Mouse (Mus musculus): ENCODE results near the gene Sntg2. TPM values are rescaled to one million over a fixed set of nuclear protein-coding genes. Genes with fewer than 3 reads are reported as not detected.

The Sntg2 gene
- polyA plus RNA-seq, 1 experiment from 2014 or later = 3.7 TPM

GRCm38 (mm10) chr12:30313021-30313420, 60.2 kb downstream of the Sntg2 start:
- H3K27me3 ChIP-seq (ENCODE audit: control insufficient read depth, insufficient read depth, low read length) = no peaks in the 10 kb centered on the region
- no peaks in the 10 kb centered on the region for H3K36me3 ChIP-seq (ENCODE audit: control insufficient read depth, insufficient read depth)
- H3K4me2 ChIP-seq (ENCODE audit: low read depth, low read length) = no peak overlapping the region
- H3K4me3 ChIP-seq (ENCODE audit: low read length) = no peak overlapping the region
- no peak overlapping the region for H3K9ac ChIP-seq (ENCODE audit: low read length)
- no peak overlapping the region for H3K27ac ChIP-seq (ENCODE audit: low read length)
- no peak for ATAC-seq (replicated peaks; ENCODE audit: extremely low read depth, insufficient read depth, low FRiP score)
- no peaks in the 10 kb centered on the region for H3K9me3 ChIP-seq (replicated peaks; ENCODE audit: control insufficient read depth, low read length)
- peaks cover 16% of the 10 kb centered on the region for H3K4me1 ChIP-seq (ENCODE audit: control insufficient read depth, insufficient read depth, low read length)

- Histone ChIP-seq H3K27ac (ENCODE audit: low read length) (0 out of 2 replicates have a peak overlapping the region, but pooled peaks have one; percentile 40), H3K4me2 (ENCODE audit: low read depth, low read length) (no peak overlapping the region), H3K4me1 (ENCODE audit: control insufficient read depth, insufficient read depth, low read length) (peaks cover 17% of the 10 kb centered on the region), H3K9me3 (replicated peaks; ENCODE audit: control insufficient read depth, low read length) (no peaks in the 10 kb centered on the region), H3K36me3 (ENCODE audit: control insufficient read depth, insufficient read depth) (no peaks in the 10 kb centered on the region), H3K27me3 (ENCODE audit: control insufficient read depth, insufficient read depth, low read length) (no peaks in the 10 kb centered on the region), H3K9ac (ENCODE audit: low read length) (no peak overlapping the region), H3K4me3 (ENCODE audit: low read length) (no peak overlapping the region)
- WGBS = 31% methylated on average over 5 of the region's 5 CpGs
- peak; percentile 32; the same call in 1 of the 2 replicates for ATAC-seq (replicated peaks; ENCODE audit: extremely low read depth, insufficient read depth, low FRiP score)
These were observed 64.8 kb downstream of the Sntg2 start for GRCm38 (mm10) chr12:30308197-30308939.

- H3K4me1 ChIP-seq (ENCODE audit: control insufficient read depth, insufficient read depth, low read length) = no peaks in the 10 kb centered on the region
- ATAC-seq (replicated peaks; ENCODE audit: extremely low read depth, insufficient read depth, low FRiP score) = no peak
- no peak overlapping the region for H3K4me3 ChIP-seq (ENCODE audit: low read length)
- H3K27me3 ChIP-seq (ENCODE audit: control insufficient read depth, insufficient read depth, low read length) = no peaks in the 10 kb centered on the region
- H3K9ac ChIP-seq (ENCODE audit: low read length) = no peak overlapping the region
- H3K4me2 ChIP-seq (ENCODE audit: low read depth, low read length) = no peak overlapping the region
- H3K9me3 ChIP-seq (replicated peaks; ENCODE audit: control insufficient read depth, low read length) = no peaks in the 10 kb centered on the region
- WGBS = 80% methylated on average over 13 of the region's 13 CpGs
- no peaks in the 10 kb centered on the region for H3K36me3 ChIP-seq (ENCODE audit: control insufficient read depth, insufficient read depth)
- H3K27ac ChIP-seq (ENCODE audit: low read length) = no peak overlapping the region
These were observed 80.2 kb downstream of the Sntg2 start for GRCm38 (mm10) chr12:30292724-30293560.

- ATAC-seq (replicated peaks; ENCODE audit: extremely low read depth, insufficient read depth, low FRiP score) = no peak
- Histone ChIP-seq H3K27ac (ENCODE audit: low read length) (no peak overlapping the region), H3K9me3 (replicated peaks; ENCODE audit: control insufficient read depth, low read length) (no peaks in the 10 kb centered on the region), H3K27me3 (ENCODE audit: control insufficient read depth, insufficient read depth, low read length) (no peaks in the 10 kb centered on the region), H3K4me2 (ENCODE audit: low read depth, low read length) (no peak overlapping the region), H3K9ac (ENCODE audit: low read length) (no peak overlapping the region), H3K4me1 (ENCODE audit: control insufficient read depth, insufficient read depth, low read length) (no peaks in the 10 kb centered on the region), H3K36me3 (ENCODE audit: control insufficient read depth, insufficient read depth) (no peaks in the 10 kb centered on the region), H3K4me3 (ENCODE audit: low read length) (no peak overlapping the region)
- WGBS = 64% methylated on average over 5 of the region's 5 CpGs
These were observed 86.1 kb downstream of the Sntg2 start for GRCm38 (mm10) chr12:30286888-30287573.

GRCm38 (mm10) chr12:30283741-30284140, 89.4 kb downstream of the Sntg2 start:
- H3K4me1 ChIP-seq (ENCODE audit: control insufficient read depth, insufficient read depth, low read length) = no peaks in the 10 kb centered on the region
- no peak overlapping the region for H3K4me2 ChIP-seq (ENCODE audit: low read depth, low read length)
- no peak for ATAC-seq (replicated peaks; ENCODE audit: extremely low read depth, insufficient read depth, low FRiP score)
- 63% methylated on average over 4 of the region's 4 CpGs for WGBS
- H3K27me3 ChIP-seq (ENCODE audit: control insufficient read depth, insufficient read depth, low read length) = no peaks in the 10 kb centered on the region
- H3K4me3 ChIP-seq (ENCODE audit: low read length) = no peak overlapping the region
- no peak overlapping the region for H3K9ac ChIP-seq (ENCODE audit: low read length)
- H3K27ac ChIP-seq (ENCODE audit: low read length) = no peak overlapping the region
- H3K36me3 ChIP-seq (ENCODE audit: control insufficient read depth, insufficient read depth) = no peaks in the 10 kb centered on the region
- H3K9me3 ChIP-seq (replicated peaks; ENCODE audit: control insufficient read depth, low read length) = no peaks in the 10 kb centered on the region

- Histone ChIP-seq H3K4me3 (ENCODE audit: low read length) (no peak overlapping the region), H3K4me2 (ENCODE audit: low read depth, low read length) (no peak overlapping the region), H3K36me3 (ENCODE audit: control insufficient read depth, insufficient read depth) (no peaks in the 10 kb centered on the region), H3K27ac (ENCODE audit: low read length) (no peak overlapping the region), H3K9ac (ENCODE audit: low read length) (no peak overlapping the region), H3K9me3 (replicated peaks; ENCODE audit: control insufficient read depth, low read length) (no peaks in the 10 kb centered on the region), H3K27me3 (ENCODE audit: control insufficient read depth, insufficient read depth, low read length) (no peaks in the 10 kb centered on the region), H3K4me1 (ENCODE audit: control insufficient read depth, insufficient read depth, low read length) (0 out of 2 replicates have a peak, but pooled peaks cover 3% of the 10 kb centered on the region)
- WGBS = 71% methylated on average over 8 of the region's 8 CpGs
- no peak for ATAC-seq (replicated peaks; ENCODE audit: extremely low read depth, insufficient read depth, low FRiP score)
These were observed 100.8 kb downstream of the Sntg2 start for GRCm38 (mm10) chr12:30272242-30272985.

- H3K9me3 ChIP-seq (replicated peaks; ENCODE audit: control insufficient read depth, low read length) = no peaks in the 10 kb centered on the region
- no peak overlapping the region for H3K4me3 ChIP-seq (ENCODE audit: low read length)
- 67% methylated on average over 5 of the region's 5 CpGs for WGBS
- no peaks in the 10 kb centered on the region for H3K27me3 ChIP-seq (ENCODE audit: control insufficient read depth, insufficient read depth, low read length)
- no peak overlapping the region for H3K27ac ChIP-seq (ENCODE audit: low read length)
- H3K9ac ChIP-seq (ENCODE audit: low read length) = no peak overlapping the region
- ATAC-seq (replicated peaks; ENCODE audit: extremely low read depth, insufficient read depth, low FRiP score) = no peak
- no peaks in the 10 kb centered on the region for H3K4me1 ChIP-seq (ENCODE audit: control insufficient read depth, insufficient read depth, low read length)
- H3K36me3 ChIP-seq (ENCODE audit: control insufficient read depth, insufficient read depth) = no peaks in the 10 kb centered on the region
- no peak overlapping the region for H3K4me2 ChIP-seq (ENCODE audit: low read depth, low read length)
These were observed 109.0 kb downstream of the Sntg2 start for GRCm38 (mm10) chr12:30264206-30264605.

GRCm38 (mm10) chr12:30261187-30261586, 112.0 kb downstream of the Sntg2 start:
- Histone ChIP-seq H3K4me1 (ENCODE audit: control insufficient read depth, insufficient read depth, low read length) (no peaks in the 10 kb centered on the region), H3K4me3 (ENCODE audit: low read length) (no peak overlapping the region), H3K27me3 (ENCODE audit: control insufficient read depth, insufficient read depth, low read length) (no peaks in the 10 kb centered on the region), H3K27ac (ENCODE audit: low read length) (no peak overlapping the region), H3K36me3 (ENCODE audit: control insufficient read depth, insufficient read depth) (no peaks in the 10 kb centered on the region), H3K9me3 (replicated peaks; ENCODE audit: control insufficient read depth, low read length) (no peaks in the 10 kb centered on the region), H3K4me2 (ENCODE audit: low read depth, low read length) (no peak overlapping the region), H3K9ac (ENCODE audit: low read length) (no peak overlapping the region)
- no peak for ATAC-seq (replicated peaks; ENCODE audit: extremely low read depth, insufficient read depth, low FRiP score)
- 32% methylated on average over 2 of the region's 2 CpGs for WGBS
